Mouse (Mus musculus): ENCODE results near the gene Pum2. TPM values are rescaled to one million over a fixed set of nuclear protein-coding genes. Genes with fewer than 3 reads are reported as not detected.
A peak's percentile ranks its signal among the peaks of the same experiment; 100 is the strongest.

Pum2 gene
- polyA plus RNA-seq, 1 experiment from 2014 or later = 51.1 TPM

DNA sequence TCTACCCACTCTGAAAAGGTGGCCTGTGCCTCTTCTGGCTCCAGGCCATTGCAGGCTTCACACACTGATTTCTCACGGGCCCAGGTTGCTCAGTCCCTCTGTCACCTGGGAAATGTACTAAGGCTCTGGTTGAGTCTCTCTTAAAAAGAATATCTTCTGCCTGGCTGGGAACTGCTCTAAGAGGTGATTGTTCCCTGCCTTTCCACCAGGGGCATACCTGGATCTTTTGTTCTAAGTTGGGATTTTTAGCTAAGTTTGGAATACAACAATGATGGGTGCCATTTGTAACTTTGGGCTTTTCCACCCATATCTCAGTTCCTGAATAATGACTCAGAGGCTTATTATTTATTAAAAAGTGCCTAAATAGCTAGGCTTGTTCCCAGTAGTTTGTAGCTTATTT lies 53.0 kb downstream of the Pum2 start:
- 66% methylated on average over 1 of the region's 1 CpGs for WGBS

DNA sequence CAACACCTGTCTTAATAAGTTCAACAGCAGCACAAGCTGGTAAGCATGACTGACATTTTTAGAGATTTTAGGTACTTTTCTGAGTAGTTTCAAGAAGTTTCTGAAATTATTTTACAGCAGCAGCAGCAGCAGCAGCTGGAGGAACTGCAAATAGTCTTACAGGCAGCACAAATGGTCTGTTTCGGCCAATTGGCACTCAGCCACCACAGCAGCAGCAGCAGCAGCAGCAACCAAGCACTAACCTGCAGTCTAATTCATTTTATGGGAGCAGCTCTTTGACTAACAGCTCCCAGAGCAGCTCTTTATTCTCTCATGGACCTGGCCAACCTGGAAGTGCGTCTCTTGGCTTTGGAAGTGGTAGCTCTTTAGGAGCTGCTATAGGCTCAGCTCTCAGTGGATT lies 54.8 kb downstream of the Pum2 start:
- Histone ChIP-seq H3K4me1 (no peaks in the 10 kb centered on the region), H3K27ac (no peak overlapping the region), H3K4me2 (no peak overlapping the region), H3K9me3 (no peaks in the 10 kb centered on the region), H3K36me3 (replicated peaks) (peaks cover 7% of the 10 kb centered on the region; the same call in 1 of the 2 replicates), H3K27me3 (replicated peaks) (no peaks in the 10 kb centered on the region), H3K9ac (no peak overlapping the region), H3K4me3 (no peak overlapping the region)
- 88% methylated on average over 2 of the region's 2 CpGs for WGBS
- ATAC-seq (replicated peaks) = no peak

More for the DNA sequence above, 53.0 kb downstream of the Pum2 start:
- Histone ChIP-seq H3K27ac (no peak overlapping the region), H3K9ac (no peak overlapping the region), H3K9me3 (no peaks in the 10 kb centered on the region), H3K4me3 (no peak overlapping the region), H3K36me3 (replicated peaks) (peaks cover 14% of the 10 kb centered on the region; the same call in 1 of the 2 replicates), H3K4me1 (no peaks in the 10 kb centered on the region), H3K4me2 (no peak overlapping the region), H3K27me3 (replicated peaks) (no peaks in the 10 kb centered on the region)
- no peak for ATAC-seq (replicated peaks)

DNA sequence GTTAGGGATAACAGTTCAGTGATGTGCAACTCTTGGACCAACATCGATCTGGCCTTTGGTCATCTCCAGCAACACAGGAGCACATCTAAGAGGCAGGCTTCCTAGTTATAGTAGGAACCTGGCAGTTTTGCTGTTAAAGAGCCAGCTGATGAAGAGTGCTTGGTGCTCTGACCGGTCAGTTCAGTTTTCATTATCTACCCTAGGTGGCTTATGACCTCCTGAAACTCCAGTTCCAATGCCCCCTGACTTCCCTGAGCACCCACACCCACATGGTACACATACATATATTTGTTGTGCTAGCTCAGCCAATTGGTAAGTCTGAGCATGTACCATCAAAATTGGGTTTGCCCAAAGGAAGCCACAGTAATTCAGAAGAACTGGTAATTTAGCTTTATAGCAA lies 79.7 kb downstream of the Pum2 start:
- WGBS = 100% methylated on average over 2 of the region's 2 CpGs
- Histone ChIP-seq H3K9me3 (no peaks in the 10 kb centered on the region), H3K4me3 (no peak overlapping the region), H3K27me3 (replicated peaks) (no peaks in the 10 kb centered on the region), H3K4me2 (no peak overlapping the region), H3K4me1 (no peaks in the 10 kb centered on the region), H3K9ac (no peak overlapping the region), H3K36me3 (replicated peaks) (peaks cover 27% of the 10 kb centered on the region), H3K27ac (no peak overlapping the region)
- ATAC-seq (replicated peaks) = no peak

GRCm38 (mm10) chr12:8754116-8754515 lies 80.2 kb downstream of the Pum2 start:
- WGBS = 82% methylated on average over 4 of the region's 4 CpGs
- ATAC-seq (replicated peaks) = no peak
- Histone ChIP-seq H3K4me1 (no peaks in the 10 kb centered on the region), H3K27ac (no peak overlapping the region), H3K9me3 (no peaks in the 10 kb centered on the region), H3K27me3 (replicated peaks) (no peaks in the 10 kb centered on the region), H3K36me3 (replicated peaks) (peaks cover 22% of the 10 kb centered on the region), H3K9ac (no peak overlapping the region), H3K4me3 (no peak overlapping the region), H3K4me2 (no peak overlapping the region)

- no peak for ATAC-seq (replicated peaks)
- WGBS = over 99% methylated on average over 3 of the region's 3 CpGs
- Histone ChIP-seq H3K4me1 (no peaks in the 10 kb centered on the region), H3K27ac (no peak overlapping the region), H3K27me3 (replicated peaks) (no peaks in the 10 kb centered on the region), H3K4me2 (no peak overlapping the region), H3K36me3 (replicated peaks) (peaks cover 9% of the 10 kb centered on the region; the same call in 1 of the 2 replicates), H3K4me3 (no peak overlapping the region), H3K9me3 (no peaks in the 10 kb centered on the region), H3K9ac (no peak overlapping the region)
Observed at GRCm38 (mm10) chr12:8758029-8758428, 84.1 kb downstream of the Pum2 start.

- H3K4me3 ChIP-seq = no peak overlapping the region
- H3K4me1 ChIP-seq = no peaks in the 10 kb centered on the region
- no peak overlapping the region for H3K27ac ChIP-seq
- 78% methylated on average over 4 of the region's 4 CpGs for WGBS
- no peaks in the 10 kb centered on the region for H3K27me3 ChIP-seq (replicated peaks)
- 0 out of 2 replicates have a peak, but pooled peaks cover 3% of the 10 kb centered on the region for H3K36me3 ChIP-seq (replicated peaks)
- no peaks in the 10 kb centered on the region for H3K9me3 ChIP-seq
- ATAC-seq (replicated peaks) = no peak
- H3K9ac ChIP-seq = no peak overlapping the region
- H3K4me2 ChIP-seq = no peak overlapping the region
Observed at GRCm38 (mm10) chr12:8759115-8759514, 85.2 kb downstream of the Pum2 start.

DNA sequence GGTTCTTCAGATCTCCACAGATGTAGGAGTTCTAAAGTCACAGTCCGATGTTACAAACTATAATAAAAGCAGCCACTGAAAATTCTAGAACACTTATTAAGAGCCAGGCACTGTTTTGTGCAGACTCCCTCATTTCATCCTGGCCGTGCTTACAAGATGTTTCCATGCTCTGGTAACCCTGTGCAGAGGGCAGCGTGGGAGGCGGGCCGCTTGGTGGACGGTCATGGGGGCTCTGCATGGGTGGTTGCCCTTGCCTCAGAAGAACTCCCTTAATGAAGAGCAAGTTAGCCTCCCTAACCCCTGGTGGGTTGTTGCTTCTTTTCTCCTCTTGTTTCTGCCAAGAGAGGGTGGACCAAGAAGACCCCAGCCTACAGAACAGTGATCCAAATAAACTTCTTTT lies 85.8 kb downstream of the Pum2 start:
- no peak for ATAC-seq (replicated peaks)
- Histone ChIP-seq H3K9ac (no peak overlapping the region), H3K27me3 (replicated peaks) (no peaks in the 10 kb centered on the region), H3K4me2 (no peak overlapping the region), H3K27ac (no peak overlapping the region), H3K36me3 (replicated peaks) (0 out of 2 replicates have a peak, but pooled peaks cover 3% of the 10 kb centered on the region), H3K9me3 (no peaks in the 10 kb centered on the region), H3K4me3 (no peak overlapping the region), H3K4me1 (no peaks in the 10 kb centered on the region)
- 72% methylated on average over 6 of the region's 6 CpGs for WGBS

DNA sequence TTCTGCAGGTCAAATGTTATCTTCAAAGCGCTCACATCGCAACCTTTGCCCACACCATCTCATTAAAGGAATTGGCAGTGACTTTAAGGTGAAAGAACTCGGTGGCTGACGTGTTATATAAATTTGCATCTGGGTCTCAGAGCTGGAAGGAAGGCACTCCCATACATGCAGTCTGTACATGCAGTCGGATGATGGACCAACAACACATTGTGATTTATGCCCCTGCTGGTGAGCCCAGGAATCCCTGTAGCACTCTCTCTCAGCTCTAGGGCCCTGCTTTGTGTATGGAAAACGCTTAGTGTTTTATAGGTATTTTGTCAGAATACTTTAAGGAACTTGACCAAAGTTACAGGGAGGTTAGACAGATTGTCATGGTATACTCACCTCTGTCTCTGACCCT lies 86.6 kb downstream of the Pum2 start:
- no peak overlapping the region for H3K9ac ChIP-seq
- no peak overlapping the region for H3K4me2 ChIP-seq
- H3K27ac ChIP-seq = no peak overlapping the region
- H3K9me3 ChIP-seq = no peaks in the 10 kb centered on the region
- 85% methylated on average over 6 of the region's 6 CpGs for whole genome bisulfite sequencing
- H3K4me3 ChIP-seq = no peak overlapping the region
- no peaks in the 10 kb centered on the region for H3K4me1 ChIP-seq
- H3K36me3 ChIP-seq (replicated peaks) = 0 out of 2 replicates have a peak, but pooled peaks cover 3% of the 10 kb centered on the region
- ATAC-seq (replicated peaks) = no peak
- H3K27me3 ChIP-seq (replicated peaks) = no peaks in the 10 kb centered on the region

- Histone ChIP-seq H3K27me3 (replicated peaks) (no peaks in the 10 kb centered on the region), H3K4me2 (no peak overlapping the region), H3K36me3 (replicated peaks) (0 out of 2 replicates have a peak, but pooled peaks cover 3% of the 10 kb centered on the region), H3K4me1 (no peaks in the 10 kb centered on the region), H3K9ac (no peak overlapping the region), H3K4me3 (no peak overlapping the region), H3K27ac (no peak overlapping the region), H3K9me3 (no peaks in the 10 kb centered on the region)
- no peak for ATAC-seq (replicated peaks)
- WGBS = 82% methylated on average over 7 of the region's 7 CpGs
Observed at GRCm38 (mm10) chr12:8761058-8761457, 87.1 kb downstream of the Pum2 start.

DNA sequence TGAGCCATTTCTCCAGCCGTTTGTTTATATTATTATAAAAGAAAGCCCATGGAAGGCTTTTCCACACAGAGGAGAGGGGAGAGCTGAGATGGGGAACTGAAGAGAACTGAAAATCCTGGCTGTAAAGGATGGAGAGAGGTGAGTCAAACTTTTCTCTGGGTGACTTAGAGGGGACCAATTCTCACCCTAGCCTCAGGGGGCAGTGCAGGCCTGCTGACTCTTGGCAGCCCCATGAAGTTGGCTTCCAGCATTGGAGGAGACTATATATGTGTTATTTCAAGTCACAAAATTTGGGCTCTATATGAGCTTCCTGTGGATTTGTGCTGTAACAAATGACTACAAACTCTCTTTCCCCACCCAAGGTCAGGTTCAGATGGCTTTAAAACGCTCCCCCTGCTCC lies 88.7 kb downstream of the Pum2 start:
- H3K27ac ChIP-seq = no peak overlapping the region
- 76% methylated on average over 2 of the region's 2 CpGs for WGBS

DNA sequence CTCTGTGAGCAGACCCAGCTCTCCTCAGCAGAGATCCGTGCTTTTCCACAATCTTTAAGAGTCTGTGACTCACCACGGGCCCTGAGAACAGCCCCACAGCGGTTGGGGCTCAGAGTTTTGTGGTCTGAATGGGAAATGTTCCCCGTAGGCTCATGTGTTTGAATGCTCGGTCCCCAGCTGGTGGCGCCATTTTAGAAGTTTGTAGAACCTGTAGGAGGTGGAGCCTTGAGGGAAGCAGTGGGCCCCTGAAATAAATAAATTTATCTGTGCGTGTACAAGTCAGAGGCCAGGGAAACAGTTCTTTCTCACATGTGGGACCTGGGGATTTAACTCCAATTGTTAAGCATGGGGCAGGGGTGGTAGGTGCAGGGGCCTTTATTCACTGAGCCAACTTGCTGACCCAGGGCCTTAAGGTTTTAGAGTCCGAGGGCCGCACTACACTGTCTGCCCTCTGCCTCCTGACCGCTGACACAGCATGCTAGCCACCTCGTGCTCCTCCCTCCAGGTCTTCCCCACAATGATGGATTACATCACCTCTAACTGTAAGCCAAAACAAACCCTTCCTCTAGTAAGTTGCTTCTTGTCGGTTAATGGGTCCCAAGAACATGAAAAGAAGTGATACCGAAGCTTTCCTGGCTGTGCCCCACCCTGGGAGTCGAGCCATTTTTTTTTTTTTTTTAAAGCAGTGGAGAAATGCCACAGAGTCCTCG lies 90.4 kb downstream of the Pum2 start:
- ATAC-seq (replicated peaks) = no peak
- H3K4me1 ChIP-seq = no peaks in the 10 kb centered on the region
- H3K4me2 ChIP-seq = no peak overlapping the region
- 85% methylated on average over 15 of the region's 15 CpGs for WGBS
- no peaks in the 10 kb centered on the region for H3K9me3 ChIP-seq
- no peak overlapping the region for H3K9ac ChIP-seq
- H3K27me3 ChIP-seq (replicated peaks) = no peaks in the 10 kb centered on the region
- H3K27ac ChIP-seq = no peak overlapping the region
- H3K36me3 ChIP-seq (replicated peaks) = no peaks in the 10 kb centered on the region
- H3K4me3 ChIP-seq = no peak overlapping the region

More for the DNA sequence above, 88.7 kb downstream of the Pum2 start:
- no peaks in the 10 kb centered on the region for H3K27me3 ChIP-seq (replicated peaks)
- no peak for ATAC-seq (replicated peaks)
- H3K4me1 ChIP-seq = no peaks in the 10 kb centered on the region
- H3K36me3 ChIP-seq (replicated peaks) = no peaks in the 10 kb centered on the region
- no peak overlapping the region for H3K4me2 ChIP-seq
- H3K9ac ChIP-seq = no peak overlapping the region
- no peaks in the 10 kb centered on the region for H3K9me3 ChIP-seq
- no peak overlapping the region for H3K4me3 ChIP-seq

DNA sequence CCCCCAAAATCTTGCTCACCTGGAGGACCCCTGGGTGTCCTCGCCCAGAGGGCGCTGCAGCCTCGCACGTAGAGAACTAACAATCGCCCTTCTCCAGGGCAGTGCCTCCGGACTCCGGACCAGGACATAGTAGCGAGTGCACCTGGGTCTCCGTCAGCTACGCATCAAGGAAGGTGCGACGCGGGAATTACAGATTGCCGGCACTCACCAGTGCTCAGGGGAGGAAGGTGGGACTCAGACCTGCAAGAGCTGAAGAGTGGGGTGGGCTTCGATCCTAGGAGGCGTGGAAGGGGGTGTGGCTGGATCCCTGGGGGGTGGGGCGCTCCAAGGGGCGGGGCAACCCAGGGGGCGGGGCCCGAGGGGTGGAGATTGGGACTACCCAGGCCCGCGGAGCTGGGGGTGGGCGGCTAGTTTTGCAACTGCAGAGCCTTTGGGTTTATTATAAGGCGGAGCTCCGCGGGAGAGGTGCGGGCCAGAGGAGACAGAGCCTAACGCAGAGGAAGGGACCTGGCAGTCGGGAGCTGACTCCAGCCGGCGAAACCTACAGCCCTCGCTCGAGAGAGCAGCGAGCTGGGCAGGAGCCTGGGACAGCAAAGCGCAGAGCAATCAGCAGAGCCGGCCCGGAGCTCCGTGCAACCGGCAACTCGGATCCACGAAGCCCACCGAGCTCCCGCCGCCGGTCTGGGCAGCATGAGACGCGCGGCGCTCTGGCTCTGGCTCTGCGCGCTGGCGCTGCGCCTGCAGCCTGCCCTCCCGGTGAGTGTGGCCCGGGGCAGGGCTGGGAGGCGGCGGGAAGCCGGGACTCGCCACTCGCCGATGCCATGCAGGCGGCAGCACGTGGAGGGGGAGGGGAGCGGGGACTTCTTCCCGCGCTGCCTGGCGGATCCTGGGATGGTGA lies 97.3 kb downstream of the Pum2 start, which contains the start of gene Sdc1:
Gene Sdc1 (plus strand): TSS at position 378 of the 898 bp plus-strand sequence.
- Histone ChIP-seq H3K4me3 (peak within 1 kb of the TSS; percentile 59), H3K36me3 (replicated peaks) (no peaks in the 10 kb centered on the region), H3K9me3 (no peaks in the 10 kb centered on the region), H3K9ac (peak within 1 kb of the TSS; percentile 54), H3K27me3 (replicated peaks) (no peaks in the 10 kb centered on the region), H3K4me2 (peak within 1 kb of the TSS; percentile 82), H3K4me1 (peaks cover 20% of the 10 kb centered on the region), H3K27ac (peak within 1 kb of the TSS; percentile 67)
- WGBS = under 1% methylated on average over 67 of the region's 67 CpGs
- peak; percentile 87 for ATAC-seq (replicated peaks)
